Mouse (Mus musculus): ENCODE results near the gene Fam210b.

The Fam210b gene

DNA sequence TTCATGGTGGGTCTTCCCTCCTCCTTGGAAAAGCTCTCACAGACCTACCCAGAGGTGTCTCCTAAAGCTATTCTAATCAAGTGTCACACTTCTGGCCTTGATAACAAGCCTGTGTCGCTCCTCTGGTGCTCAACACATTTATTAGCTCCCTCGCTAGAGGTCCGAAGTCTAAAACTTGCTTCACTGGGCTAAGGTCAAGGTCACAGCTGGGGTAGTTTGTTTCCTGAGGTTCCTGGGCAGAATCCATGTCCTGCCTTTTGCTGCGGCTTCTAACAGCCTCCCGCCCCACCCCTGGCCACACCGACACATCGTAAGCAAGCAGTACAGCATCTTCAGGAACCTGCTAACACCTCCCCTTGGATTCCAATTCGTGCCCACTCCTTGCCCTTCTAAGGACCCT is 5.4 kb downstream of the Fam210b start:
- DNase-seq (ENCODE audit: low spot score), result no peak

GRCm38 (mm10) chr2:172353218-172353617 is 7.9 kb downstream of the Fam210b start:
- DNase-seq (ENCODE audit: low spot score), result no peak

GRCm38 (mm10) chr2:172354761-172355160 is 9.4 kb downstream of the Fam210b start:
- DNase-seq (ENCODE audit: low spot score), result no peak

DNA sequence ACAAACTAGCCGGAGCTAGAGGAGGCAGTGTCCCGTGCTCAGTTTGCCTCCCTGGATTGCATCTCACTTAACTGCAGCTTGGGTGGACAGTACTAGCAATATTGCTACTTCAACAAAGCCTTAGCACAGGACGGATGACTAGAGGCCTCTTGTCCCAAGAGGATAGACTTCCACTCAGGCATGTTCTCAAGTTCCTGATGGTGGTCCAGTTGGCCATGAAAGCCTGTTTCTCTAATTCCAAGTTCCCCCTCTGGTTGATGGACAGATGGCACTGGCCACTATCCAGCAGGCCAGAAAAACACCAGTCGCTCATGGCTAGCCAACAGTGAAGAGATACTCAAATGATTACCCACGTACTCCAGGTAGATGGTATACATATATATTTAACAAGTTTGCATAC is 10.5 kb downstream of the Fam210b start:
- no peak for DNase-seq (ENCODE audit: low spot score)

GRCm38 (mm10) chr2:172363176-172363575 is 17.8 kb downstream of the Fam210b start:
- DNase-seq (ENCODE audit: low spot score), result no peak

- DNase-seq (ENCODE audit: low spot score), result peak; percentile 85
Observed at GRCm38 (mm10) chr2:172370411-172371223, 25.3 kb downstream of the Fam210b start, which contains the start of the genes Aurka and Cstf1. Aurka (minus strand) TSS chr2:172370535. Cstf1 (plus strand) TSS chr2:172370681.

GRCm38 (mm10) chr2:172371258-172371657 is 25.9 kb downstream of the Fam210b start:
- no peak for DNase-seq (ENCODE audit: low spot score)

DNA sequence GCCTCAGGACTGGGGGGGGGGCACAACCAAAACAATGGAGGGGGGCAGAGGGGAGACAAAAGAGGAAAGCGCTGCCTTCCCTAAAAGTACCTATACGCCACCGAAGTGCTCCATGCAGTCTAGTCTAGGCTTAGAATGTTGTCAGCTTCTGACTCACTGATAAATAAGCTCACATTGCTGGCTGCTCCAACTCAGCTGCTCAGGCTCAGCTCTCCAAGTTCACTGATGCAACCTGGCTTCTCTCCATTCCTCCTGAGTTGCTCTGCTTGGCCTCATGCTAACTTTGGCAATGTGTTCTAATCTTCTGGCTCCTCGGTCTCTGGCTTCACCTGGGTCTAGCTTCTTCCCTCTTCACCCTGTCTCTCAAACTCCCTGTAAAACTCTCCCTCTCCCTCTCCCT is 31.2 kb downstream of the Fam210b start:
- DNase-seq (ENCODE audit: low spot score), result no peak

DNA sequence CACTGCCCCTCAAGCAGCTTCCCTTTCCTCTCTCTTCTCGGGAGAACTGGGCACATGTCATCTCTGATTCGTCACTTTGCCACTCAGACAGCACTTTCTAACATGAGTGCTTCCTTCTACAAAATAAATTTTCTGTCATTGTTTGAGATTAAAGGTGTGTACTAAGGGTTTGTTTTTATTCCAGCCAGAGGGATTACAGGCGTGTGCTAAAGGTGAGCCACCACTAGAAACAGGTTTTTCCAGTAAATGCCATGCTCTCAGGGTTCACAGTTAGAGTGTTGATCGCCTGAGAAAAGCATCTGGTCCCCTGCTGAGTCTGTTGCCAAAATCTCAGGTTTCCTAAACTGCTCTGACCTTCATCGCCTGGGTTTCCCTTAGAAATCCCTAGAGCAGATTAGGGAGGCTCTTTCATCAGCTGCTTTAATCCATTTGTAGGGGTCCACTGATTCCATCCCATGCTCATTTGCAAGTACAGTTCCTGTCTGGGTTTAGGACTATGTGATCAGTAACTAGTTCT is 31.7 kb downstream of the Fam210b start:
- DNase-seq (ENCODE audit: low spot score), result no peak

GRCm38 (mm10) chr2:172378332-172378731 is 33.0 kb downstream of the Fam210b start:
- DNase-seq (ENCODE audit: low spot score), result peak; percentile 21

GRCm38 (mm10) chr2:172380513-172380912 is 35.1 kb downstream of the Fam210b start:
- DNase-seq (ENCODE audit: low spot score), result no peak

DNA sequence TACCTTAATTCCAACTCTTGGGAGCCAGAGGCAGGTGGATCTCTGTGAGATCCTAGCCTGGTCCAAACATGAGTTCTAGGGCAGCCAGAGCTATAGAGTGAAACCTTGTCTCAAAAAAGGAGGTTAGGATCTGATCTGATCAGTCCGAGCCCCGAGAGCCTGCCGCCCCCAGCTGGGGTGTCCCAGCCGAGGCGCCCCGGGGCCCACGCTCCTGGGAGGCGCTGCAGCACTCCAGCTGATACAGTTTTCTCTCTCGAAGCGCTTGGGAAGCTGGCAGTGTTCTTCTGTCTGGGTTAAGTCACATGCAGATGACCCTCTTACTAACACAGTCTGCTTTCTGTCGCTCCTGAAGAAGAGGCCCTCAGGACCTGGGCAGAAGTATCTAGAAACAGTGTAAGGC is 36.0 kb downstream of the Fam210b start:
- no peak for DNase-seq (ENCODE audit: low spot score)

- DNase-seq (ENCODE audit: low spot score), result no peak
Observed at GRCm38 (mm10) chr2:172381898-172382297, 36.5 kb downstream of the Fam210b start.

DNA sequence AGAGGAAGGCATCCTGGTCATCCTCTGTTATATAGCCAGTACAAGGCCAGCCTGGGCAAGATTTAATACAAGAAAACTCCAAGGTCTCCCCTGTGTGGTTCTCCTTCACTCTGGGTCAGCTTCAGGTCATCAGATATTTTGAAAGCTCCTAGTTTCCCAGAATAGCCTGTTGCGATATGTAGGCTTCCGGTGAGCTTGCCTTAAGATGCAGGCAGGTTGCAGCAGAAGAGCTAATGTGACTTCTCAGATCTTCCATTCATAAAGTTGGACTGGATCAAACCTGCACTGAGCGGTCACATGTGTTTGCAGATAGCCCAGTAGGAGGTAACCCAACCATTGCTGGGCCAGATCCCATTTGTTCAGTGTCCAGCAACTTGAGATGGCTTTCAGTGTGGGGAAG is 39.4 kb downstream of the Fam210b start:
- DNase-seq (ENCODE audit: low spot score), result no peak

DNA sequence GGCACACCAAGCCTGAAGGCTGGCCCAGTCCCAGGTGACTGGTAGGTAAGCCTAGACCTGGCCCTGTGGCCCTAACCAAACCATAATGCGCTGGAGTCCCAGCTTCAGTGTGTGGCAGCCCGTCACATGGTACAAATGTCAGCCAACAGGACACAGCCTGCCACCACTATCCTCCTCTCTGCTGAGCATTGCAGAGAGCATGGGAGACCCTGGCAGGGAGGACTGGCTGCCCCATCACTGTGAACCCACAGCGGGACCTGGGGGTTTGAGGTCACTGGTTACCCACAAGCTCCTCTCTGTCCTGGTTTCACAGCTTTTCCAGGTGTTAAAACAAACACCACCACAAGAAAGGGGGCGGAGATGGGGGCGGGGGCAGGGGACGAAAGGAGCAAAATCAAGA is 45.0 kb downstream of the Fam210b start:
- no peak for DNase-seq (ENCODE audit: low spot score)

GRCm38 (mm10) chr2:172392041-172392521 is 46.7 kb downstream of the Fam210b start:
- DNase-seq (ENCODE audit: low spot score), result no peak

GRCm38 (mm10) chr2:172393391-172394051 is 48.2 kb downstream of the Fam210b start, which contains the start of gene Cass4:
Cass4 (plus strand) TSS chr2:172393794.
- no peak for DNase-seq (ENCODE audit: low spot score)

DNA sequence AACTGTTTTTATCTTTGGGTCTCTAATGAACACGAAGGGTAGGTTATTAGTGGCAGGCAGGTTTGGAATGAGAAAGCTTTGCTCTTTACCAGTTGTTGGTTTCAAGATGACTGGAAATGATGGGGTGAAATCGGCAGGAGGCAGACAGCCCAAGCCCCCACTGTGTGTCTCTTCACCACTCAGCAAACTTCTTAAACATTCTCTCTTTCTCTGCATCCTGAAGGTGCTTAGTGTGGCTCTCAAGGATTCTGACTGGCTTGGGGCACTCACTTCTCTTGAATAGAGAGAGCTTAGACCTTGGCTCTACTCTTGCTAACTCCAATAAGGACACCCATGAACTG is 48.7 kb downstream of the Fam210b start:
- DNase-seq (ENCODE audit: low spot score), result no peak

DNA sequence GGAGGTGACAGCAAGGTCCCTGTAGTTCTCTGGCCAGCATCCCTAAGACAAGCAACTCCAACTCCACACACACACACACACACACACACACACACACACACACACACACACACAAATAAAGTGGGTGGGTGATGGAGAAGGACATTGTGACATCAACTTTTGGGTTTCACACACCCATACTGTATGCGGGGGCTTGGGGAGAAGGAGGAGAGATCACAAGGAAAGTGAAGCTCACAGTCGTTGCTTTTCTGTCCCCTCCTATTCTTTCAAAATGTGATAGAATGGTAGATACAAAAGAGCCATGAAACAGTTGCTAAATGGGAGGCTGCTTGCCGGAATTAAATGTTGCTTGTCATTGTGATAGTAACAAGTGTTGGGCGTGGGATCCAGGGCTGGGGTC is 49.3 kb downstream of the Fam210b start:
- no peak for DNase-seq (ENCODE audit: low spot score)

DNA sequence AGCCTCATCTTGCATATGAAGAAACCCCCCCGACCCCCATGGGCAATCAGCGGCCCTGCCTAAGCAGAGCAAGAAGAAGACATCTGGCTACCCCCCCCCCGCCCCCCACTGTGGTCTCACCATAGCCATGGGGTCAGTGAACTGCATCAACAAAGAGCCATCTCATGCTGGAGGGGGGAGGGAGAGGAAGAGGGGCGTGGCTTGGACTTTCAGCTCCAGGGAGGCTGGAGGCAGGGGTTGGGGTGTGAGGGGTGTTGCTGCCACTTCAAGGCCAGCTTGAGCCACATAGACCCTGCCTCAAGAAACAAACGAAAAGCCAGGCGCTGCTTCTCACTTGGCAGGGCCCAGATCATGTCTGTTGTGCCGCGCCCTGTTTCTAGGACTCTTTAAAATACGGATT is 50.6 kb downstream of the Fam210b start:
- no peak for DNase-seq (ENCODE audit: low spot score)

DNA sequence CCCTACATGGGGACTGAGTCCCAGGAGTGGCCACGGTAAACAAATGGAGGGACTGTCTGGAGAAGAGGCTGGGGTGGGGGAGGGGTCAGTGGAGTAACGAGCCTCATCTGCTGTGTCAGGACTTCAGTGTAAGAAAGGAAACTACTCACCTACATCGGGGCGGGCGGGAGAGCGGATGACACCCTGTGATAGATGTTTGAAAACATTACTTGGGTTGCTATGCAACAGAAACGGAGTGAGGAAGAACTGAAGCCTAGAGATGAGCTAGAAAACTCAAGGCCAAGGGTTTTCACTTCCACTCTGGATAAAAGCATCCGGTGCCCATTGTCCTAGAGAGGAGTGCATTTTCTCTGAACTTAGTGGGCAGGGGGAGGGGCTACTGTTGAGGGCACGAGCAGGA is 54.5 kb downstream of the Fam210b start:
- no peak for DNase-seq (ENCODE audit: low spot score)

- no peak for DNase-seq (ENCODE audit: low spot score)
Observed at GRCm38 (mm10) chr2:172401116-172401825, 55.9 kb downstream of the Fam210b start.
